Mouse (Mus musculus) adrenal gland, adult 8-10 months (tissue): ENCODE results near the gene Smim26. TPM values are rescaled to one million over a fixed set of nuclear protein-coding genes. Genes with fewer than 3 reads are reported as not detected.
A peak's percentile ranks its signal among the peaks of the same experiment; 100 is the strongest.
"Not testable (repeated sequence)": the region's sequence is repeated elsewhere in the genome, so short reads cannot be mapped to it uniquely, and the experiment has no call there.

ENCODE experiments used
- DNase-seq: peaks from one replicate; pipeline ENCODE4 v3.0.0; 2022
- total RNA-seq, 4 experiments: library from RNA; stranded (reverse); gene quantifications; 2 replicates each; pipeline ENCODE4 v1.2.4; 2022

Smim26 gene
- total RNA-seq, result 10 to 100 TPM; 54.5 to 73.8 (median 63.8) TPM

DNA sequence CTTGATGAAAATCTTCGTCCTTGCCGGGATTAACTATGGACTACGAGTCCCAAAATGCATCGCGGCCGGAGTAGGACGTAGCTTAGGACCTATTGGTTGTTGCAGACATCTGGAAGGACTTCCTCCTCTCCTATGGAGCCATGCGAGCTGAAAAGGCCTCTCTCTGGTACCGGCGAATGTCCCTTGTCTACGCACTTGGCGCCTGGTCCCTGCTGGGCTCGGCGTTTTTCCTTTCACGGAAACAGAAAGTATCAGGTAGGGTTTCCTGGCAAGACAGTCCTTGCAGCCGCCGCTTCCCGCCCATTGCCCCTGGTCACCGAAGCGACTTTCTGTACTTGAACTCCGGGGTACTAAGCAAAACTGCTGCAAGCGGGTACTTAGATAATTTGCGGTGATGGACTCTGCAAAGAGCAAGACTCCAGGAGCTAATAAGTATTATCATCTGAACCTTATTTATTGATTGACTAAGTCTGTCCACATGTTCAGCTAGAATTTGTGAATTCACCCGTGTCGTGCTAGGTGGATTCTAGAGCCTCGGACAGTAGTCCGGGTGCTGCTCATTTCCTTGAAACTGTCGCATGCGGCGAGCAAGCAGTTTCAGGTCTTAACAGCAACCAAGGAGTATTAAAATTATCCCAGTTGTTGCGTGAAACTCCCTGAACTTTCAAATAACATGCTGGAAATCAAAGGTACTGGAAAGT lies at the start of gene Smim26:
Gene Smim26, plus strand, starts transcription at position 104 of the 701 bp plus-strand sequence.
- DNase-seq, result peak; percentile 77

DNA sequence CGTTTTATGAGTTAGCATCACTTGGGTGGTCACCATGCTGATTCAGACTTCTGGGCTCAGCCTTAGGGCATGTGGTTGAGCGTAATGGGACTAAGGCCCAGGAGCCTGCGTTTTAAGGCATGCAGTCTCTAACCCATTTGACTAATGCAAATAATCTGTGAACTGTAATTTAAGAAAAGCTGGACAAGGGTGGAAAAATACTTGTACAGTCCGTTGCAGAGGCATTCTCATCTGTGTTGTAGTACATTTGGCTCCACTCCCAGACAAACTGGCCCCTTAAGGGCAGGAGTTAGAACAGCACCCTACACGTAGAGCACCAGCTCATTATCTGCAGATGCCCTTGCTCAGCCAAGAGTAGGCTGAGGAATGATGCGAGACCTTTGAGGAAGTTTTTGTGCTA lies 49.2 kb upstream of the Smim26 start:
- no peak for DNase-seq

DNA sequence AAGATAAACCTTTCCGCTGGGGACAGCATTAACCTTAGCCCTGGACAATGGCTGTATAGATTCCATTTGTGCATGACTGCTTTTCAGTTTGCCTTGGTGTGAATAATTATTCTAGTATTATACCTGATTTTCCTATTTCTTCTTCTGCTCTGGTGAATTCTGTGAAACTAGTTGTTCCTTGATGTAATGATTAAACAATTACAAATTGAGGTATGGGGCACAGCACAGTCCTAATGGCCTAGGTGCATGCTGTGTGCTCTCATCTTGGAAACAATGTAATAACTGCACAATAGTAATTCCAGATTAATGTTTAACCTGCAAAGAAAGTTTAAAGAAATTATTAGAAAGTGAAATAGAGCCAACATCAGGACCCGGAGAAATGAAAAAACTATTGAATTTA lies 48.8 kb upstream of the Smim26 start:
- no peak for DNase-seq

DNA sequence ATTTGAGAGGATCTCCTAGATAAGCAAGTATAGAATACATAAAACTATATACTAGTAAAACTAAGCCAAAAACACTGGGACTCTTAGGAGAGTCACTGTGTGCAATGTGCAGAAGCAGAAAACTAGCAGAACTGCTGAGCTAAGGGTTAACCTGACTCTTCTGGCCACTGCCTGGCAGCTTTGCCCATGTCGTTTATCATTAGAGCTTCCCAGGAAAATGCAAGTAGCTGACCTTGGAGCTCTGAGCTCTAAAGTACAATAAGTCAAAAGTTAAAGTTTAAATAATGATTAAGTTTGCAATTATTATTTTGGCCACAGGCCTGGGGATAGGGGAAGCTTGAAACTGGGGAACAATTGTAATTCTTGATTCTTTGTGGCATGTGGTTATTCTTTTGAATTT lies 48.4 kb upstream of the Smim26 start:
- DNase-seq, result no peak

DNA sequence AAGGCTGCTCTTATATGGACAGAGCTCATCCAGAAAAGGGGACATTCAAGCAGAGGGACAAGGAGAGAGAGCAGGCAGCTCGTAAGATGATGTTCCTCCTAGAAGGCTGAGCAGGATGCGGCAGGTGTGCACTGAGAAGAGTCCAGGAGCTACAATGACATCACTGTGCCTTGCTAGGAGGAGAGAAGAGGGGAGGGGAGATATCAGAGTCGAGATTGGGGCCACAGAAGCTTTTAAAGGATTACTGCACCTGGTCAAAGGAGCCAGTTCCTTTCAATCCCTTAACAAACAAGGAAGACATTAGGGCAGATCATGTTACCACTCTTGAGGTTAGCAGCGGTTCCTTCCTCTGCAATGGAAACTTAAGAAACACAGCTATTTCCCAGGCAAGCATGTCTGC lies 46.3 kb upstream of the Smim26 start:
- no peak for DNase-seq

DNA sequence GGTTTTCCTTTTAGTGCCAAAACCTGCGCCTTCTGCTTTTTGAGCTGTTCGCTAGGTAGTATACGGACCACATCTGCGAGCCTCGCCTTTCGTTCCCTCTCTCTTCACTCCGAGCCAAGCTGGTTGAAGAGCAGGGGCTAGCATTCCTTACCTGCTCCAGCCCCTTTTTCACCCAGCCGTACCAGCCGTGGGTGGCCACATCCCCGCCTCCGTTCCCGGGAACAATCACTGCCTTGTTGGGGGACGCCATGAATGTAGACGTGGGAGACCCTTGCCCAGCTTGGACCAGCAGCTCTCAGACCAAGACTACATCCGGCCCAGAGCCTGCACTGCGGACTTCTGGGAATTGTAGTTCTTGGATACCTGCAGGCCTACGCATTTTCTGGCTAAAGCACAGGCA lies 43.3 kb upstream of the Smim26 start, which contains the start of gene Rbbp9:
Gene Rbbp9, minus strand, starts transcription at position 341 of the 400 bp plus-strand sequence.
- peak; percentile 46 for DNase-seq

DNA sequence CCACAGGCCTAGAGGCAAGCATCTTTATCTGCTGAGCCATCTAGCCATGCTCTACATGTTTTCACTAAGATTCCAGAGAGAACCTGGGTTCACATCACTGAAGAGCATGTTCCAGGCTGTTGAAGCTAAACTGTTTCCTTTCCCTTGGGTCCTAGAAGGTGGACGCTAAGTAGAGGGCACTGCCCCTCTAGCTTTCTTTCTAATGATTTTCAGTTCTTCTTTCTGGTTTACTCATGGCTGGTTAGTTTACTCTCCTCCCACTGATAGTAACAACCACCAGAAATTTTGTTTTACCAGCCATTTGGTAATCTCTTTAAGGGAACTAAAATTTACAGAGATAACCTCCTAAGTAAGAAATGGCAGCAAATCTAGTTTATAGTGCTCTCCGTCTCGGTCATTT lies 39.9 kb upstream of the Smim26 start:
- no peak for DNase-seq

DNA sequence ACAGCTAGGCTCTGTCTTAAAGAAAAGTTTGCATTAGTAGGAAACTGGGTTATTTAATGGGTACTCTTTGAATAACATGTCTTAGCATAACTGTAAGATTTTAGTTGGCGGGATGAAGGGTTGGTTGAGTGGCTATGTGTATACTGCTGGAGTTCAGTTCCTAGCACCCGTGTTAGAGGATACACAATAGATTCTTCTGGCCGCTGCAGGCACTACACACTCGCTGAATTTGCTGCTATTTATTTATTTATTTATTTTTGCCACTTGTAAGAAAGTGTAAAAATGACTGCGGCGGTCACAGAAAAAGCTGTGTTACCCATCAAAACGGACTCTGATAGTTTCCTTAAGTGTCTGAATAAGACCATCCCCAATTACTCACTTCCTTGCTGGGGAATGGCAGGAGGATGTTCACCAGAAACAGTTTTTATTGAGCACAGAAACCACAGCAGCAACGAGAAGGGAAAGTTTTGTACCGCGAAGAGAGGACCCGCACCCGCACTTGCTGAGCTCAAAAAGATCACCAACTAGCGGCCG lies 38.5 kb upstream of the Smim26 start:
- DNase-seq, result no peak

DNA sequence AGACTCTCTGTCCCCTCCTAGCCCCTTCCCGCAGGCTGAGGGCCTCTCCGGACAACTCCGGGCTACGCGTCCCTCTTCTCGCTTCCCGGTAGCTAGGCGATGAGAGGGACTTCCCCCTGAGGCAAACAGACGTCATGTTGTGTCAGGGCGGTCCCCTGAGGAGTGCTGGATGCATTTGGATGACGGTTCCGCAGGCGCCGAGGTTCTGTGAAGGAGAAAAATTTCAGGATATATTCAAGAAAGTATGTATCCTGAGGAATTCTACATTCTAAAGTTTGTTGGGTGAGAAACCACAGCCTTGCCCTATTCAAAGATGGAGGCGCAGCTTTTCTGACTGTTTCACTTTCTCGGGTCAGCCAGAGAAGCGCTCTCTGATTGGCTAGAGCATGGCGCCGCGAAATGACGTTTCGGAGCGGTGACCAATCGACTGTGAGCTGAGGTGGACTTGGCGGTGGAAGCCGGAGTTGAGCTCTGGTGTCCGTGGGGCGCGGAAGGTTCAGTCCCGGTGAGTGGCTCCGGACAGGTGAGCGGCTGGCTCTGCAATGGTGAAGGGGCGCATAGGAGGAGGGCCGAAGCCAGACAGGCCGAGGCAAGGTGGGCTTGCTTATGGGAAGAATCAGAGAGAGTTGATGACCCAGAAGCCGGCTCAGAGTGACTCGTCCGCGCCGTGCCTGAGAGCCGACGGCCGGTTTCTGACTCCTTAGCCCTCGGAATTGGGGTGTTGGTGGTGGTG lies 37.9 kb upstream of the Smim26 start, which contains the start of gene Sec23b:
Gene Sec23b, plus strand, starts transcription at position 410 of the 733 bp plus-strand sequence.
- peak; percentile 96 for DNase-seq

DNA sequence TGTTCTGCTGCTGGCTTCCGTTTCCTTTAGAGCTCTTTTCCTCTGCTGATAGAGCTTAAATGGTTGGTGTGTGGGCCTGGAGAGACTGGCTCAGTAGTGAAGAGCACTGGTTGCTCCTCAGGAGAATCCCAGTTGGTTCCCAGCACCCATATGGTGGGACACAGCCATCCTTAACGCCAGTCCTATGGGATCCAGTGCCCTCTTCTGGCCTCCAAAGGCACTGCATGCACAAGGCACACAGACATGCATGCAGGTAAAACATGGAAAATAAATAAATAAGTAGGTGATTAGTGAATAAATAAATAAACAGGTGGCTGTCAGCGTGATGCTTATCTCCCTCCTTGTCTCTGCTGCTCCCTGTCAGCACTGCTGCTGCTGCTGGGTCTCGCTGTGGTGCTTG lies 5.1 kb upstream of the Smim26 start:
- DNase-seq, result no peak

DNA sequence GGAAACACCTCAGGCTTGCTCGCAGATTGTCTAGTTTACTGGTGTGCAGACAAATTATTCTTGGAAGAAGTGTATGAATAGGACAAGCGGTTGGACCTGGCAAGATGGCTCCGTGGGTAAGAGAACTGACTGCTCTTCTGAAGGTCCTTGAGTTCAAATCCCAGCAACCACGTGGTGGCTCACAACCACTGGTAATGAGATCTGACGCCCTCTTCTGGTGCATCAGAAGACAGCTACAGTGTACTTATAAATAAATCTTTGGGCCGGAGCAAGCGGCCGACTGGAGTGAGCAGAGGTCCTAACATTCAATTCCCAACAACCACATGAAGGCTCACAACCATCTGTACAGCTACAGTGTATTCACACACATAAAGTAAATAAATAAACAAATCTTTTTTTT lies 818 bp upstream of the Smim26 start:
- not testable (repeated sequence) for DNase-seq

DNA sequence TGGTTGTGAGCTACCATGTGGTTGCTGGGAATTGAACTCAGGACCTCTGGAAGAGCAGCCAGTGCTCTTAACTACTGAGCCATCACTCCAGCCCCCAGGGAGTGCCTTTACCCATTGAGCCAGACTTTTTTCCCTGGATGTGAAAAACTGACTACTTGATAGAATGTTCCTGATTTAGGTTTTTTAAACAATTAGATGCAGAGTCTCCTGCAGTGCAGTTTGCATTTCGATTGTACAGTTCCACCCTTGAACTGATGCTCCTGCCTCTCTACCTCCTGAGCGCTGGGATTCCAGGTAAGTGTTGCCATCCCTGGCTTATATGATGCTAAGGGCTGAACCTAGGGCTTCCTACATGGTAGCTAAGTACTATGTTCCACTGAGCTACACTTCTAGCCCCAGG lies 4.2 kb downstream of the Smim26 start:
- no peak for DNase-seq

DNA sequence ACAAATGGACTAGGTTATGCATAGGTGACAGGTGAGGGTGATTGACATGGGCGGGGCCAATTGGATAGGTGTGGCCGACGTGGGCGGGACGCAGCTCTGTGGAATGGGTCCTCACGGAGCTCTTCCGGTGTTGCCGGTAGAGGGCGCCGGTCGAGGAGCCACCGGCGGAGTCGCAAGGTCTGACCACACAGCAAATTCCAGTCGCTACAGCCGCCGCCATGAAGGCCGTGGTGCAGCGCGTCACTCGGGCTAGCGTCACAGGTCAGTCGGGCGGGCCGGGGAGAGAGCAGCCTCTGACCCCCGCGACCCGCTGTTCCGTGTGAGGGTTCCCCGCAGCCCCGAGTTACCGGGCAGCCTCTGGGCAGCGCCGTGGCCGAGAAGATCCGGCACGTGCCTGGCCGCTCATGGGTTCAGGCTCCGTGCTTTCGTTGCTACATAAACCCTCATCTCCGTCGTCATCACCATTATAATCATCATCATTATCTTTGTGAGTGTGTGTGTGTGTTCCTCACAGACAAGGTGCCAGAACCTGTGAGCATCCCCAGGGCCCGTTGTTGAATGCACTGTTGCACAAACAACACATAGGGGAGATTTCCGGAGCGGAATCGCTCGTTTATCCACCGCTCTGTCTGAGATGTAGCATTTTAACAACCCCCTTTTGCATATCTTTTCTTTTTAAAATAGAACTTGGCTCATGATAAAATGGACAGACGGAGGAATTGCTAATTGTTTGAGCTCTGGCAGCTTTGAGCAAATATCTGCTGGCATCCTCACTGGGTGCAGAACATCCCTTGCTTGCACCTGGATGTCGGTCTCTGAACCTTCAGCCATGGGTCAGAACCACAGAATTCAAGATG lies 6.2 kb downstream of the Smim26 start, which contains the start of gene Dtd1:
Gene Dtd1, plus strand, starts transcription at position 67 of the 857 bp plus-strand sequence.
- peak; percentile 85 for DNase-seq

DNA sequence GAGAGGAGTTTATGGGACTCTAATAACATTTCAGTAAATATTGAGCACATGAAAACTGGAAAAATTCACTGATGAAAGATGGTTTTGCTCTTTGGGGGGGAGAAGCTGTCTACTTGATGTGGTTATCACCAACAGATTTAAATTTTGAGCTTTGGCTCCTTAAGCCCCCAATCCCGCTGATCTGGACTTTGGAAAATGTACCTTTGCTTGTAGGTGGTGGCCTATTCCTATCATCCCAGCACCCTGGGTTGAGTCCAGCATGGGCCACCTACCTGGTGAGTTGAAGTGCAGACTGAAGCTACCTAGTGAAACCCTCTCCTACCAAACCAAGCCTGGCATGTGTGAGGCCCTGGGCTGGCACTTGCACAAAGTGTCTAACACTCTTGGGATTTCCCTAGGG lies 7.7 kb downstream of the Smim26 start:
- DNase-seq, result no peak

DNA sequence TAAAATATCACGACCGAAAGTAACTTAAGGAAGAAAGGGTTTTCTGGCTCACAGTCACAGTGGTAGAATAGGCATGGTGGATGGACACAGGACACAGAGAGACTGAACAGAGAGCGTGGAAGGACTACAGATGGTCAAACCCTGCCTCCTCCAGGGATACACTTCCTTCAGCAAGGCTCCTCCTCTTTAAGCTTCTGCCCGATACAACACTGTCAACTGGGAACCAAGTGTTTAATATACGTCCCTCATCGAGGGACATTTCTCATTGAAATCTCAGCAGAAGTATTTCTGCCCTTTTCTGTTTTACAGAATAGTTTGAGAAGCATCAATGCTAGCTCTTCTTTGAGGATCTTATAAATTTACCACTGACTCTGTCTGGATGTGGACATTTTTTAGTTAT lies 20.1 kb downstream of the Smim26 start:
- DNase-seq, result no peak

DNA sequence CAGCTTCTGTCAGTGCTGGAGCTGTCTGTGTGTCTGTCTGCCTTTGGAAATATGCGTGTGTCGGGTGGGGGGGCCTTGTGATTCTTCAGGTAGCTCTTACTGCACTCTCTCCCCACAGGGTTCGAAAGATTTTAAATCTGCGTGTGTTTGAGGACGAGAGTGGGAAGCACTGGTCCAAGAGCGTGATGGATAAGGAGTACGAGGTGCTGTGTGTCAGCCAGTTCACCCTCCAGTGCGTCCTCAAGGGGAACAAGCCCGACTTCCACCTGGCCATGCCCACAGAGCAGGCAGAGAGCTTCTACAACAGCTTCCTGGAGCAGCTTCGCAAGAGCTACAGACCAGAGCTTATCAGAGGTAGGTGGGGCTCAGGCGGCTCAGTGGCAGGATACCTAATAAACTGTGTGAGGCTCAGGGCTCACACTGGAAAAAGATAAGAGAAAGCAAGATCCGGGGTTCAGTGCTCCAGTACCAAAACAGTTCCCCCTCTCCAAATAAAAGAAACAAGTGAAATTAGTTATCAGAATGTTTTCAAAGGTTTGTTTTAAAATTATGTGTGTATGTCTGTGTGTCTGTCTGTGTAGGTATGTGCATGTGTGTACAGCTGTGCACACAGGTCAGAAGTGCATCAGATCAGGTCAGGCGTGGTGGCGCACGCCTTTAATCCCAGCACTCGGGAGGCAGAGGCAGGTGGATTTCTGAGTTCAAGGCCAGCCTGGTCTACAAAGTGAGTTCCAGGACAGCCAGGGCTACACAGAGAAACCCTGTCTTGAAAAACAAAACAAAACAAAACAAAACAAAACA lies 23.4 kb downstream of the Smim26 start:
- DNase-seq, result no peak

DNA sequence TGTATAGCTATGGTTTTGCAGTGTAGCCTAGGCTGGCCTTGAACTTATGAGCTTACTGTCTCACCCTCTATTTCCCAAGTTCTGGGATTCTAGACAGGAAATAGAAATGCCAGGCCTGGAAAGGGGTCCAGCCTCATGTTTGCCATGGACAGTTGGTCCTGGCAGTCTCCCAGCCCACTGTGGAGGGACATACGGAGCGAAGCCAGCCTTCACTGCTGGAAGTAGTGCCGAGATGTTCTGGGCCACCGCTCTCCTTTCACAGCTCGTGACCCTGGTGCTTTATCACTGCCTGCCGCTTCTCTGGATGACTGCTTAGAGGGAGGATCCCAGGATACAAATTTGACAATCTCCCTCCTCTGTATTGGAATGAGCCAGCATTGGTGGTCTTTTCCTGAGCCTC lies 27.6 kb downstream of the Smim26 start:
- DNase-seq, result no peak

DNA sequence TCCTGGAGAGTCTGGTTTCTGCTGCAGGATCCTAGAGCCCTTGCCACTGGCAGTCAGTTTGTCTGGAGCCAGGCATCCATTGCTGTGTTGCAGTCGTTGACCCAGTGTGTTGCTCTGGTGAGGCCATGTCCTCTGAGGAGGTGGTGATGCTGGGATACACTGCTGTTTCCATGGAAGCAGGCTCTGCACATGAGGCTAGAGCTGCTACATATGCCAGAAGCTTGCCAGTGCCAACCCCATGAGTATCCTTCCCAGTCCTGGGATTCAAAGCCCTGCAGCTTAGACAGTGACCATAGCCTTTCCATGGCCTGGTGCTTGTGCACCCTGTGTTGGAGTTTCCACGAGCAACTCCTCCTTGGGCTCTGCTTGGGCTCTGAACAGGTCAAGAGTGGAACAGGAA lies 39.7 kb downstream of the Smim26 start:
- DNase-seq, result no peak

DNA sequence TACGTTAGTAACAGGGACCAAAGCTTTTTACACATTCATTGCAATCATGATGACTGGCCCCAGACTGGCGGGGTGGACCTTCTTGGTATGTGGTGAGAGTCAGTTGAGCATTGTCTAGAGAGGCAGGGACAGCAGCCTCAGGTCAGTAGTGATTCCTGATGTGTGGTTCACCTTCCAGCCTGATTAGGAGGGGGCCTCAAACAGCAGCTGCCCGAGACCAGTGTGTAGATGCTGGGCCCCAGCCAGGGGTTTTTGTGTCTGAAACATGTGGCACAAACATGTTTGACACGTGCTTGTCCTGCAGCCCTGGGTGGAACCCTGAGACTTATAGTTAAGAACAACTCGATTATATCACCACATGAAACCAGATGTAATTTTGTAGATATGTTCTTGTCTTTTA lies 40.4 kb downstream of the Smim26 start:
- no peak for DNase-seq

DNA sequence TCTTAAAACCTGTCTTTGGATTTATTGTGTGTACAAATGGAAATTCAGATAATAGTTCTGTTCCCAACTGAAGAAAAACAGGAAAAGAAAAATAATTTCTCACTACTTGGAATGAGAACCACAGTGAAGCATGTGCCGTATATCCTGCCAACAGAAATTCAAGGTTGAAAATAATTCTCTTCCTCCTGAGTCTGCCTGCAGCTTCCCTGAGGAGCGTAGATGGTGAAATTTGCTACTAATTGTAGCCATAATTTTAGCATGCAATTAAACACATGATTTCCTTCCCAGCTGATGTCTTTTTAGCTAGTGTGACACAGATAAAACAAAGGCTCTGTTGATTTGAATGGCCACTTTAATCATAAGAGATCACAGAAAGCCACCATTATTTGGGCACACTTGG lies 40.9 kb downstream of the Smim26 start:
- DNase-seq, result no peak

DNA sequence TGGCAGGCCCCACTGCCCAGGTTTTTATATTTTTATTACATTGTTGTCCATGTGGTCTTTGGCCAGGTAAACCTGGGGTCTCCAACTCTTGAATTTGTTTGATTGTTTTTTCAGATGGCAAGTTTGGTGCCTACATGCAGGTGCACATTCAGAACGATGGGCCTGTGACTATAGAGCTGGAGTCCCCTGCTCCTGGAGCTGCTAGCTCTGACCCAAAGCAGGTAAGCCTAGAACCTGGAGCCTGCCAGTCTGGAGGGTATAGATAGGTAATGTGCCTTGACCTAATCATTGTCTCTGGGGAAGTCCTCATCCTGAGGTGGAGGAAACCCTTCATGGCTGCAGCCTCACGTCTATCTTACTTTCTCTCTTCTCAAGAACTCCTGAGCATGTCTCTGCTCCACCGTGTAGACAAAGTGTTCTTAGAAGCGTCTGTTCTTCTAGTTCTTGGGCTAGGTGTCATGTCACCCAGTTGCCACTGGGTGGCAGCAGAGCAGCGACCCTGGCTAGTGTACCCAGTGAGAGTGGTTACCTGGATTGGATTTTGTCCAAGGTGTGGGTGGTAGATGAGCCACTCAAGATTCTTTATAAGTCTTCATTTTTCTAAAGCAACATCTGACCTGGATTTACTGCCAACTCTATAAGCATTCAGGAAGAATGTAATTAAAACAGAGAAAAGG lies 41.9 kb downstream of the Smim26 start:
- peak; percentile 41 for DNase-seq
